9 mouse cellular contexts compared by ENCODE assay signal in genomic region chr2:153425124-153425844, GRCm38 (mm10).
DNase-seq lines count a peak whose midpoint lies in the region; ATAC-seq and TF ChIP-seq lines count a peak whose summit lies in the region.
"Had no signal": no experiment of that assay in that cellular context is flagged by ENCODE, and none has a peak within 500 bp of the region (broad histone marks: within the 10 kb centered on the region; RNA-seq: fewer than 3 reads in every experiment).

No protein-coding gene starts in this region.

- H3K9me3 ChIP-seq in heart, embryonic 12.5 days (replicated peaks): no peaks in the 10 kb centered on the region
- no peaks in the 10 kb centered on the region for H3K9me3 ChIP-seq in G1E (replicated peaks)
- no peaks in the 10 kb centered on the region for H3K9me3 ChIP-seq in forebrain, postnatal 0 days (ENCODE audit: low read length)
- no peaks in the 10 kb centered on the region for H3K9me3 ChIP-seq in midbrain, embryonic 11.5 days (ENCODE audit: control insufficient read depth, low read length)

- no peak for DNase-seq in heart, adult 11 months
- DNase-seq in G1E (ENCODE audit: low spot score): peak; percentile 28
- DNase-seq in forebrain, postnatal 0 days: no peak
- no peak for DNase-seq in midbrain, embryonic 11.5 days (ENCODE audit: low spot score, missing footprints)
- no peak for DNase-seq in thymus, postnatal 36 days
- DNase-seq in thymus, postnatal 4 days: no peak
- no peak for DNase-seq in B cell, adult 2 months

- peak overlapping the region; percentile 43; the same call in 1 of the 2 replicates for H3K27ac ChIP-seq in heart, embryonic 12.5 days (ENCODE audit: poor library complexity, severe bottlenecking)
- H3K27ac ChIP-seq in forebrain, postnatal 0 days (ENCODE audit: low read depth, low read length): 0 out of 2 replicates have a peak overlapping the region, but pooled peaks have one; percentile 40
- H3K27ac ChIP-seq in midbrain, embryonic 11.5 days (ENCODE audit: low read depth, low read length): peak overlapping the region; percentile 58
- H3K27ac ChIP-seq: liver, embryonic 14.5 days had no signal

- H3K9ac ChIP-seq in heart, embryonic 12.5 days: no peak overlapping the region
- no peak overlapping the region for H3K9ac ChIP-seq in forebrain, postnatal 0 days
- H3K9ac ChIP-seq in midbrain, embryonic 11.5 days (ENCODE audit: low read length): no peak overlapping the region
- H3K9ac ChIP-seq: liver, embryonic 14.5 days had no signal

- H3K4me2 ChIP-seq in heart, embryonic 12.5 days: no peak overlapping the region
- H3K4me2 ChIP-seq in forebrain, postnatal 0 days (ENCODE audit: low read depth): no peak overlapping the region
- no peak overlapping the region for H3K4me2 ChIP-seq in midbrain, embryonic 11.5 days

- no peak for TF ChIP-seq CTCF in G1E (IDR thresholded peaks at IDR 0.05; ENCODE audit: low read depth, low read length)
- no peak for TF ChIP-seq CTCF in forebrain, postnatal 0 days (IDR thresholded peaks at IDR 0.05; ENCODE audit: low read depth)

- peaks cover 49% of the 10 kb centered on the region for H3K36me3 ChIP-seq in heart, embryonic 12.5 days
- H3K36me3 ChIP-seq in G1E (replicated peaks): peaks cover 82% of the 10 kb centered on the region
- peaks cover 25% of the 10 kb centered on the region for H3K36me3 ChIP-seq in forebrain, postnatal 0 days (ENCODE audit: insufficient read depth)
- no peaks in the 10 kb centered on the region; the same call in 1 of the 2 replicates for H3K36me3 ChIP-seq in midbrain, embryonic 11.5 days (ENCODE audit: control insufficient read depth, insufficient read depth, low read length)

- no peaks in the 10 kb centered on the region for H3K27me3 ChIP-seq in heart, embryonic 12.5 days (replicated peaks)
- H3K27me3 ChIP-seq in G1E (ENCODE audit: insufficient read depth, low read length): no peaks in the 10 kb centered on the region; the same call in 1 of the 2 replicates
- H3K27me3 ChIP-seq in forebrain, postnatal 0 days (ENCODE audit: insufficient read depth, low read length): no peaks in the 10 kb centered on the region
- H3K27me3 ChIP-seq in midbrain, embryonic 11.5 days (ENCODE audit: control insufficient read depth, insufficient read depth, low read length): no peaks in the 10 kb centered on the region; the same call in 1 of the 2 replicates

- peaks cover 82% of the 10 kb centered on the region for H3K4me1 ChIP-seq in heart, embryonic 12.5 days (replicated peaks)
- peaks cover 78% of the 10 kb centered on the region for H3K4me1 ChIP-seq in G1E (ENCODE audit: insufficient read depth, low read depth, low read length)
- H3K4me1 ChIP-seq in forebrain, postnatal 0 days (ENCODE audit: insufficient read depth): no peaks in the 10 kb centered on the region
- peaks cover 24% of the 10 kb centered on the region for H3K4me1 ChIP-seq in midbrain, embryonic 11.5 days (ENCODE audit: control insufficient read depth, insufficient read depth, low read length)

- ATAC-seq in heart, embryonic 12.5 days (ENCODE audit: insufficient number of reproducible peaks, low FRiP score): no peak
- ATAC-seq in G1E (ENCODE audit: extremely low read depth, insufficient number of reproducible peaks, low FRiP score, poor library complexity, severe bottlenecking): no peak
- no peak for ATAC-seq in forebrain, postnatal 0 days
- ATAC-seq in midbrain, embryonic 11.5 days (ENCODE audit: low FRiP score): no peak

- WGBS in heart, embryonic 12.5 days: 83% methylated on average over 4 of the region's 4 CpGs
- WGBS in forebrain, postnatal 0 days: 91% methylated on average over 4 of the region's 4 CpGs
- 87% methylated on average over 4 of the region's 4 CpGs for WGBS in midbrain, embryonic 11.5 days

- H3K4me3 ChIP-seq in heart, embryonic 12.5 days: no peak overlapping the region
- H3K4me3 ChIP-seq in G1E (ENCODE audit: low read depth, low read length): no peak overlapping the region; the same call in 1 of the 2 replicates
- H3K4me3 ChIP-seq in forebrain, postnatal 0 days (ENCODE audit: low read depth, low read length): no peak overlapping the region
- no peak overlapping the region for H3K4me3 ChIP-seq in midbrain, embryonic 11.5 days (ENCODE audit: low read depth, low read length)
